Mouse (Mus musculus) neural tube, embryonic 11.5 days (tissue): ENCODE data around the gene Des. TPM values are rescaled to one million over a fixed set of nuclear protein-coding genes. Genes with fewer than 3 reads are reported as not detected.

Experiments used
- ATAC-seq: fragments of 200-750 bp; cut with Nextera tagmentation; 2 replicates; pipeline ENCODE4 v1.8.0; 2017; ENCODE audit warnings: moderate number of reproducible peaks, mild to moderate bottlenecking, moderate TSS enrichment, moderate library complexity; ENCODE audit not compliant: insufficient read depth, low FRiP score, low TSS enrichment
- DNase-seq: peaks from one replicate; pipeline ENCODE4 v3.0.0-alpha.2; 2015; ENCODE audit warnings: low spot score
- H3K27ac ChIP-seq: fragments of 300-500 bp; sonication (generic); 2 replicates; pipeline ENCODE4 v1.5.1; 2014; ENCODE audit warnings: low read depth, mild to moderate bottlenecking, low read length
- H3K27me3 ChIP-seq: fragments of 300-500 bp; sonication (generic); 2 replicates; pipeline ENCODE4 v1.6.1; 2014; ENCODE audit warnings: mild to moderate bottlenecking, low read length, mixed read lengths; ENCODE audit not compliant: control insufficient read depth, insufficient read depth
- H3K36me3 ChIP-seq: fragments of 300-500 bp; sonication (generic); 2 replicates; pipeline ENCODE4 v1.6.1; 2014; ENCODE audit warnings: mild to moderate bottlenecking, low read length, moderate library complexity, mixed read lengths; ENCODE audit not compliant: control insufficient read depth, insufficient read depth
- H3K4me1 ChIP-seq: fragments of 300-500 bp; sonication (generic); 2 replicates; pipeline ENCODE4 v1.6.1; 2014; ENCODE audit warnings: low read length, mixed read lengths; ENCODE audit not compliant: control insufficient read depth, insufficient read depth
- H3K4me2 ChIP-seq: fragments of 300-500 bp; sonication (generic); 2 replicates; pipeline ENCODE4 v1.6.1; 2014; ENCODE audit warnings: low read depth, mild to moderate bottlenecking, moderate library complexity
- H3K4me3 ChIP-seq: fragments of 300-500 bp; sonication (generic); 2 replicates; pipeline ENCODE4 v1.5.1; 2014; ENCODE audit warnings: low read depth, low read length
- H3K9ac ChIP-seq: fragments of 300-500 bp; sonication (generic); 2 replicates; pipeline ENCODE4 v1.6.1; 2014; ENCODE audit warnings: mild to moderate bottlenecking, low read length
- H3K9me3 ChIP-seq: fragments of 300-500 bp; sonication (generic); 2 replicates; pipeline ENCODE4 v1.6.1; 2016; ENCODE audit warnings: low read length; ENCODE audit not compliant: control insufficient read depth
- WGBS: fragments of 180-500 bp; shearing (Covaris S2); extraction: QIAGEN DNeasy Blood & Tissue Kit; methylation state at CpG from one replicate; pipeline ENCODE4 v1.1.7; 2014; 5-methylcytosine and 5-hydroxymethylcytosine counted together
- polyA plus RNA-seq: library from polyadenylated mRNA; unstranded; fragments of >200 nt; fragmentation: Nextera tagmentation; extraction: Ambion mirVana; gene quantifications from 2 replicates; pipeline ENCODE4 v1.2.1, GENCODE M21; 2014

Gene Des
- polyA plus RNA-seq, 1 experiment from 2014 or later = 15.8 TPM

DNA sequence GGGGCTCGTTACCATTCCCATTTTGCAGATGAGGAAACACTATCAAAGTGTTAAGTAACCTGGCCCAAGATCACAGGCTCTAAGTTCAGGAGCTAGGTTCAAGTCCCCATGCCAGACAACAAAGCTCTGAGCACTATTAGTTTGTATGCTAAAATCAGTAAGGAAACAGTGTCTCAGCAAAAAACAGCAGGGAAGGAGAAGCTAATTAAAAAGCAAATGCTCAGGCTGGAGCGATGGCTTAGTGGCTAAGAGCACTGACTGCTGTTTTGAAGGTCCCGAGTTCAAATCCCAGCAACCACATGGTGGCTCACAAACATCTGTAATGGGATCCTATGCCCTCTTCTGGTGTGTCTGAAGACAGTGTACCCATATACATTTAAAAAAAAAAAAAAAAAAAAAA lies 52.1 kb downstream of the Des start:
- H3K4me3 ChIP-seq = no peak overlapping the region
- no peak overlapping the region for H3K4me2 ChIP-seq
- no peaks in the 10 kb centered on the region for H3K27me3 ChIP-seq
- H3K36me3 ChIP-seq = no peaks in the 10 kb centered on the region
- ATAC-seq (no peak), DNase-seq (no peak)
- H3K27ac ChIP-seq = no peak overlapping the region
- no peaks in the 10 kb centered on the region for H3K9me3 ChIP-seq
- WGBS = 92% methylated on average over 3 of the region's 3 CpGs
- 0 out of 2 replicates have a peak, but pooled peaks cover 3% of the 10 kb centered on the region for H3K4me1 ChIP-seq
- H3K9ac ChIP-seq = no peak overlapping the region

DNA sequence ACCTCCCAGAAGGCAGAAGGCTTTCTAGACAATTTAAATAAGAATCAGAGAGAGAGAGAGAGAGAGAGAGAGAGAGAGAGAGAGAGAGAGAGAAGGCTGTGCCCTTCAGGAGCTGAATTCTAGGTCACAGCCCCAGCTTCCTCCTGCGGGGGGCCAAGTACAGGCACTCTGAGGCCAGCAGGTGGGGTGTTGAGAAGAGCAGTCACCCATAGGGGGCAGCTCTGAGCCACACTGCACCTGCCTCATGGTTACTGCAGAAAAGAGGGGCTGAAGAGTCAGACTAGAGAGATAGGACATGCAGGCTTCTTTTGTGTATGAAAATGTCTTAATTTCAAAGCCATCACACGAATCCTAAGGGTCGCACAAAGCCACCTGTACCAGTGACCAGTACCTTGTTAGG lies 53.6 kb downstream of the Des start:
- 53% methylated on average over 3 of the region's 3 CpGs for WGBS
- DNase-seq = no peak
- ATAC-seq = no peak
- no peaks in the 10 kb centered on the region for H3K36me3 ChIP-seq
- no peaks in the 10 kb centered on the region for H3K9me3 ChIP-seq
- no peak overlapping the region for H3K4me2 ChIP-seq
- H3K27ac ChIP-seq = no peak overlapping the region
- H3K27me3 ChIP-seq = no peaks in the 10 kb centered on the region
- no peak overlapping the region for H3K4me3 ChIP-seq
- 0 out of 2 replicates have a peak, but pooled peaks cover 3% of the 10 kb centered on the region for H3K4me1 ChIP-seq
- no peak overlapping the region for H3K9ac ChIP-seq

Other genes with a start within 250 kb of the Des start
- gene Nhej1, start 235.1 kb upstream of the Des start, polyA plus RNA-seq = 12.1 and 13.9 TPM in 2 replicates
- gene Slc23a3, start 226.4 kb upstream of the Des start, polyA plus RNA-seq = not detected in 2 replicates
- gene Cnppd1, start 217.6 kb upstream of the Des start, polyA plus RNA-seq = 53.5 and 58.4 TPM in 2 replicates
- gene Retreg2, start 217.6 kb upstream of the Des start, polyA plus RNA-seq = 57.1 and 70.0 TPM in 2 replicates
- 31.7 and 38.3 TPM in 2 replicates for gene Zfand2b, start 191.7 kb upstream of the Des start, polyA plus RNA-seq
- gene Abcb6, start 179.9 kb upstream of the Des start, polyA plus RNA-seq = 30.4 and 30.6 TPM in 2 replicates
- gene Ankzf1, start 168.2 kb upstream of the Des start, polyA plus RNA-seq = 14.9 and 18.2 TPM in 2 replicates
- gene Atg9a, start 168.1 kb upstream of the Des start, polyA plus RNA-seq = 21.8 and 27.0 TPM in 2 replicates
- 14.7 and 15.0 TPM in 2 replicates for gene Glb1l, start 149.5 kb upstream of the Des start, polyA plus RNA-seq
- 114 and 131 TPM in 2 replicates for gene Stk16, start 149.5 kb upstream of the Des start, polyA plus RNA-seq
- gene Tuba4a, start 140.5 kb upstream of the Des start, polyA plus RNA-seq = 17.6 and 18.0 TPM in 2 replicates
- gene A630095N17Rik, start 128.2 kb upstream of the Des start, polyA plus RNA-seq = not detected in 2 replicates
- gene Dnajb2, start 123.9 kb upstream of the Des start, polyA plus RNA-seq = 20.5 and 21.9 TPM in 2 replicates
- 4.4 and 6.0 TPM in 2 replicates for gene Ptprn, start 95.8 kb upstream of the Des start, polyA plus RNA-seq
- gene Resp18, start 81.9 kb upstream of the Des start, polyA plus RNA-seq = 30.9 and 35.0 TPM in 2 replicates
- 180 and 182 TPM in 2 replicates for gene Dnpep, start 42.3 kb upstream of the Des start, polyA plus RNA-seq
- 15.5 and 19.1 TPM in 2 replicates for gene Speg, start 15.0 kb downstream of the Des start, polyA plus RNA-seq
- gene Gmppa, start 75.6 kb downstream of the Des start, polyA plus RNA-seq = 62.5 and 64.2 TPM in 2 replicates
- 2.3 and 2.9 TPM in 2 replicates for gene Asic4, start 90.1 kb downstream of the Des start, polyA plus RNA-seq
- gene Chpf, start 119.0 kb downstream of the Des start, polyA plus RNA-seq = 27.1 and 27.2 TPM in 2 replicates
- 12.3 and 13.7 TPM in 2 replicates for gene Tmem198, start 119.2 kb downstream of the Des start, polyA plus RNA-seq
- gene Obsl1, start 146.1 kb downstream of the Des start, polyA plus RNA-seq = 44.8 and 48.3 TPM in 2 replicates
- gene Inha, start 146.7 kb downstream of the Des start, polyA plus RNA-seq = 2.3 and 2.6 TPM in 2 replicates
- gene Stk11ip, start 161.2 kb downstream of the Des start, polyA plus RNA-seq = 20.6 and 20.9 TPM in 2 replicates
- 8.6 and 11.3 TPM in 2 replicates for gene Slc4a3, start 185.9 kb downstream of the Des start, polyA plus RNA-seq